Mouse (Mus musculus): ENCODE data around the gene Wfdc13. TPM values are rescaled to one million over a fixed set of nuclear protein-coding genes. Genes with fewer than 3 reads are reported as not detected.

The Wfdc13 gene
- total and polyA plus RNA-seq, 3 experiments, result 0.12 TPM; not detected in 2

DNA sequence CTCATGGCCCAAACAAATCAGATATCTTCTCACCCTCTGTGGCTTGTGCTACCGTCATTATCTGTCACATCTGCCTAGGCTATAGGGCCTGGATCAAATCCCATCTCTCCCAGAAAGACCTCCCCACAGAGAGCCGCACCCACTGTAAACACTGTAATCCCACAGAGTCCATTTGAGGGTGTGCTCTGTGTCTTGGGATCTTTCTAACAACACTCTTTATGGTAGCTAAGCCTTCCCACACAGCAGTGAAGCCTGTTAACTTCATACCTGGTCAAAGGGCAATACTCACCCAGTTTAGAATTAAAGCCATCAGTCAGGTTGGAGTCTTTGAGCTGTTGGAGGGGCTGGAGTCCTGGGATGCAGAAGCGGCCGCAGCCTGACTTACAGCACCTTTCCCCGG, 46.8 kb downstream of the Wfdc13 start:
- no peaks in the 10 kb centered on the region for H3K36me3 ChIP-seq (ENCODE audit: control insufficient read depth in 1 of 2, insufficient read depth in 2 of 2, low read length in 2 of 2)
- no peak overlapping the region for H3K9ac ChIP-seq (ENCODE audit: control insufficient read depth, low read depth, low read length, poor library complexity, severe bottlenecking)
- H3K27ac ChIP-seq (ENCODE audit: control insufficient read depth, low read depth, low read length), result no peak overlapping the region
- no peak overlapping the region for H3K4me3 ChIP-seq (ENCODE audit: control insufficient read depth in 1 of 2, insufficient read depth in 1 of 2, low read depth in 2 of 2, low read length in 2 of 2)
- H3K9me3 ChIP-seq (replicated peaks; ENCODE audit: insufficient read depth, low read length), result no peaks in the 10 kb centered on the region
- 0 out of 4 replicates have a peak, but pooled peaks cover 0 to 2% of the 10 kb centered on the region in 2 experiments for H3K4me1 ChIP-seq (ENCODE audit: control insufficient read depth in 1 of 2, insufficient read depth in 2 of 2, low read length in 2 of 2)
- no peaks in the 10 kb centered on the region for H3K79me2 ChIP-seq (ENCODE audit: control insufficient read depth, insufficient read depth, low read length, poor library complexity)
- H3K27me3 ChIP-seq (ENCODE audit: control insufficient read depth in 1 of 2, insufficient read depth in 2 of 2, low read length in 2 of 2), result peaks cover 1 to 11% of the 10 kb centered on the region in 2 experiments; a peak in 2 of 4 replicates
- DNase-seq (ENCODE audit: low read depth, low spot score), result no peak
- TF ChIP-seq NELFE (IDR thresholded peaks at IDR 0.05; ENCODE audit: low read depth, low read length) (no peak), GATA1 (IDR thresholded peaks at IDR 0.05; ENCODE audit: low read depth, low read length) (0 out of 2 replicates have a peak, but pooled peaks have one; percentile 5)

- Histone ChIP-seq H3K4me1 (ENCODE audit: control insufficient read depth in 1 of 2, insufficient read depth in 2 of 2, low read length in 2 of 2) (0 out of 4 replicates have a peak, but pooled peaks cover 0 to 2% of the 10 kb centered on the region in 2 experiments), H3K27me3 (ENCODE audit: control insufficient read depth in 1 of 2, insufficient read depth in 2 of 2, low read length in 2 of 2) (peaks cover 1 to 5% of the 10 kb centered on the region in 2 experiments; a peak in 3 of 4 replicates), H3K27ac (ENCODE audit: control insufficient read depth, low read depth, low read length) (no peak overlapping the region), H3K9ac (ENCODE audit: control insufficient read depth, low read depth, low read length, poor library complexity, severe bottlenecking) (no peak overlapping the region), H3K79me2 (ENCODE audit: control insufficient read depth, insufficient read depth, low read length, poor library complexity) (no peaks in the 10 kb centered on the region), H3K4me3 (ENCODE audit: control insufficient read depth in 1 of 2, insufficient read depth in 1 of 2, low read depth in 2 of 2, low read length in 2 of 2) (no peak overlapping the region), H3K36me3 (ENCODE audit: control insufficient read depth in 1 of 2, insufficient read depth in 2 of 2, low read length in 2 of 2) (no peaks in the 10 kb centered on the region), H3K9me3 (replicated peaks; ENCODE audit: insufficient read depth, low read length) (no peaks in the 10 kb centered on the region)
- TF ChIP-seq MAFK (IDR thresholded peaks at IDR 0.05; ENCODE audit: borderline replicate concordance, low read depth, low read length), result no peak
- TF ChIP-seq MYB (IDR thresholded peaks at IDR 0.05; ENCODE audit: low read depth, low read length), result no peak
- no peak for TF ChIP-seq MAZ (IDR thresholded peaks at IDR 0.05; ENCODE audit: low read depth, low read length)
- no peak for TF ChIP-seq MEF2A (IDR thresholded peaks at IDR 0.05; ENCODE audit: extremely low read depth, insufficient replicate concordance, low read depth, low read length, poor library complexity, severe bottlenecking)
- DNase-seq (ENCODE audit: low read depth, low spot score), result no peak
Measured at GRCm38 (mm10) chr2:164733259-164733658, 48.4 kb downstream of the Wfdc13 start.

- Histone ChIP-seq H3K4me3 (ENCODE audit: control insufficient read depth in 1 of 2, insufficient read depth in 1 of 2, low read depth in 2 of 2, low read length in 2 of 2) (no peak overlapping the region), H3K27ac (ENCODE audit: control insufficient read depth, low read depth, low read length) (no peak overlapping the region), H3K9ac (ENCODE audit: control insufficient read depth, low read depth, low read length, poor library complexity, severe bottlenecking) (no peak overlapping the region), H3K36me3 (ENCODE audit: control insufficient read depth in 1 of 2, insufficient read depth in 2 of 2, low read length in 2 of 2) (no peaks in the 10 kb centered on the region), H3K79me2 (ENCODE audit: control insufficient read depth, insufficient read depth, low read length, poor library complexity) (no peaks in the 10 kb centered on the region), H3K9me3 (replicated peaks; ENCODE audit: insufficient read depth, low read length) (no peaks in the 10 kb centered on the region), H3K4me1 (ENCODE audit: control insufficient read depth in 1 of 2, insufficient read depth in 2 of 2, low read length in 2 of 2) (peaks cover 2% of the 10 kb centered on the region in 2 experiments; a peak in 1 of 4 replicates), H3K27me3 (ENCODE audit: control insufficient read depth in 1 of 2, insufficient read depth in 2 of 2, low read length in 2 of 2) (peaks cover 0 to 8% of the 10 kb centered on the region in 2 experiments; a peak in 2 of 4 replicates)
- no peak for TF ChIP-seq CHD1 (IDR thresholded peaks at IDR 0.05; ENCODE audit: low read depth, low read length)
- no peak for TF ChIP-seq POLR2AphosphoS2 (IDR thresholded peaks at IDR 0.05; ENCODE audit: low read length)
- TF ChIP-seq ZMIZ1 (IDR thresholded peaks at IDR 0.05; ENCODE audit: low read depth, low read length), result no peak
- no peak for TF ChIP-seq TAL1 (IDR thresholded peaks at IDR 0.05; ENCODE audit: low read length)
- TF ChIP-seq POLR2AphosphoS5 (IDR thresholded peaks at IDR 0.05; ENCODE audit: borderline replicate concordance, low read depth, low read length), result no peak
- no peak for TF ChIP-seq UBTF (IDR thresholded peaks at IDR 0.05; ENCODE audit: borderline replicate concordance, insufficient read depth, low read depth, low read length)
- TF ChIP-seq ZC3H11A (IDR thresholded peaks at IDR 0.05; ENCODE audit: low read depth, low read length), result no peak
- TF ChIP-seq NELFE (IDR thresholded peaks at IDR 0.05; ENCODE audit: low read depth, low read length), result no peak
- no peak for TF ChIP-seq SMC3 (IDR thresholded peaks at IDR 0.05; ENCODE audit: low read depth, low read length)
- TF ChIP-seq MYC (IDR thresholded peaks at IDR 0.05; ENCODE audit: low read depth, low read length), result no peak
- no peak for TF ChIP-seq MYB (IDR thresholded peaks at IDR 0.05; ENCODE audit: low read depth, low read length)
- TF ChIP-seq CHD2 (IDR thresholded peaks at IDR 0.05; ENCODE audit: low read length), result no peak
- TF ChIP-seq ZKSCAN1 (IDR thresholded peaks at IDR 0.05; ENCODE audit: low read depth, low read length), result no peak
- TF ChIP-seq RAD21 (IDR thresholded peaks at IDR 0.05; ENCODE audit: low read depth, low read length), result no peak
- no peak for TF ChIP-seq HCFC1 (IDR thresholded peaks at IDR 0.05; ENCODE audit: low read depth, low read length)
- no peak for DNase-seq (ENCODE audit: low read depth, low spot score)
Measured at GRCm38 (mm10) chr2:164734839-164735238, 49.9 kb downstream of the Wfdc13 start.
